Mouse (Mus musculus) liver, postnatal 0 days (tissue): ENCODE results near the gene Cacna2d2.

Source experiments
- CTCF ChIP-seq: sonication (generic); IDR thresholded peaks from 2 replicates; pipeline ENCODE4 v1.5.1; 2016; ENCODE audit warnings: antibody characterized with exemption, low read depth
- EP300 ChIP-seq: IDR thresholded peaks from 2 replicates; pipeline ENCODE4 v1.6.1; 2016; ENCODE audit warnings: antibody characterized with exemption, low read depth, mild to moderate bottlenecking

DNA sequence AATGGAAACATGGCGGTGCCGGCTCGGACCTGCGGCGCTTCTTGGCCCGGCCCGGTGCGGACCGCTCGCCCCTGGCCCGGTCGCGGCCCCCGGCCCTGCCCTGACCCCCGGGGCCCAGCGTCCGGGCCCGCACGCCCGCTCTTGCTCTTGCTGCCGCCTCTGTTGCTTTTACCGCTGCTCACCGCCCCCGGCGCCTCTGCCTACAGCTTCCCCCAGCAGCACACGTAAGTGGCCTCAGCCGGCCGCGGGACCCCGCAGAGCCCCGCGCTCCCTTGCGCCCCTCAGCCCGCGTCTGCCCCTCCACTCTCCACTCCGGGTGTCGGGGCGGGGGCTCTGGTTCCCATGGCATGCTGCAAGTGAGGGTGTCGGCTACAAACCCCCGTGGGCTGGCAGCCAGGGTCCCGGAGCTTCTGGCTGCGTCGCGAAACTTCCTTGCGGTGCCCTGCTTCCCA lies 674 bp downstream of the Cacna2d2 start:
- TF ChIP-seq CTCF (no peak), EP300 (no peak)
